Mouse (Mus musculus): ENCODE data around the gene Slc38a6.
A peak's percentile ranks its signal among the peaks of the same experiment; 100 is the strongest.

Slc38a6 gene

DNA sequence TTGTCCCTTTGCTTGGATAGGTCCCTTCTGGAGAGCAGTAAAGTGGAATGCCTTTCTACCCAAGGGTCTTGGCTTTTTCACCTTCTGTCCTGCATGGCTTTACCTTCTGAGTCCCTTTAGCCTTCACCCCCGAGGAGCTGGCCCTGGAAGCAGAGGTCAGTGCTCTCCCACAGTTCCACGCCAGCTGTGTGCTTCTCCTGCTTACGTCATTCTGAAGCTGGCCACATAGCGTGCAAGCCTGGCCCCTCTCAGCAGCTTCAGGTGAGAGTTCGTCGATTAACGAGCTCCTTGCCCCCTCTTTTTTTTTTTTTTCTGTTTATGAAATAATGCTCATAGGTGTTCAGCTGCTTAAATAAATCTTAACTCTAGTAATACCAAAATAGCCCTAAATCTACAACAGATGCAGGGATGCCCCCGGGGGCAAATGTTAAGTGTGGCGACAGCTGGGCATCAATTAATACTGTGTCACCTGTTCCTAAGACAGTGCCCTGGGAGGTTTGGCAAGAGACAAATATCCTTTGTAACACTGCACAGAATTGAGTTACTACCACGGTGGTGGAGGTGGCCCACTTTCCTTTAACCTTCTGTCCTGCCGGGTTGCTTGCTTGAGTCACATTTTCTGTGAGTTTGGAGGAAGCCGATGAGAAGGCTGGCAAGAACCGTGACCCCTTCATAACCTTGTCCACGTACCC is 68.7 kb downstream of the Slc38a6 start:
- no peak for DNase-seq (ENCODE audit: low spot score in 2 of 2)

DNA sequence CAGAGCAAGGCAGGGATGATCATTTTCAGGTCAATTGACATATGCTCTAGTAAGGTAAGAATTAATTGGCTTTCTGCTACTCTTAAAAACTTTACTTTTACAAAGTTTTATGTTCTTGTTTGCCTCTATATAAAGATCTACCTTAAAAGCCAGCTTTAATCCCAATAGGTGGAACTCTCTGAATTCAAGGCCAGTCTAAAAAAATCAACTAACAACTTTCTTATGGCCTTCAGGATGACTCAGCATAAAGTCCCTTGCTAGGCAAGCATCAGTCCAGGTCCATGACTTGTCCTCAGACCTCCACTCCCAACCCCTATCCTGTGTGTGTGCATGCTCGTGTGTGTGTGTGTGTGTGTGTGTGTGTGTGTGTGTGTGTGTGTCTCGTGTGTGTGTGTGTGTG is 70.1 kb downstream of the Slc38a6 start:
- no peak for DNase-seq (ENCODE audit: low spot score in 2 of 2)

DNA sequence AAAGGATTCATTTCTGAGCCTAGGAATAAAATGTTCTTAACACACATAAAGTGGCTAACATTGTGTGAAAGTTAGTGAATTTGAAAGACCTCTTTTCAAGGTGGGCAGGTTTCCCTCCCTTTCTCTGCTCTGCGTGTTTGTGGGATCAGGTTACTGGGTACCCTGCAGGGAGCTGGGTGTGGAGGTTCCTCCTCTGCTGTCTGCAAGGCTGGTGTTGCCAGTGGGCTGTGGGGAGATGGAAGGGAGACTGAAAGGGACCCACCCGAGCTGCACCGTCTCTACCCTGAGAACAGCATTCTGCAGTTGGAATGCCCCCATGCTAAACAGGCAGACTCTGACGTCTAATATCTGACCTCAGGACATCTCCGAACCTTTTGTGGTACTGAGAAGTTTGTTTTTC is 70.7 kb downstream of the Slc38a6 start:
- DNase-seq (ENCODE audit: low spot score in 2 of 2): no peak

DNA sequence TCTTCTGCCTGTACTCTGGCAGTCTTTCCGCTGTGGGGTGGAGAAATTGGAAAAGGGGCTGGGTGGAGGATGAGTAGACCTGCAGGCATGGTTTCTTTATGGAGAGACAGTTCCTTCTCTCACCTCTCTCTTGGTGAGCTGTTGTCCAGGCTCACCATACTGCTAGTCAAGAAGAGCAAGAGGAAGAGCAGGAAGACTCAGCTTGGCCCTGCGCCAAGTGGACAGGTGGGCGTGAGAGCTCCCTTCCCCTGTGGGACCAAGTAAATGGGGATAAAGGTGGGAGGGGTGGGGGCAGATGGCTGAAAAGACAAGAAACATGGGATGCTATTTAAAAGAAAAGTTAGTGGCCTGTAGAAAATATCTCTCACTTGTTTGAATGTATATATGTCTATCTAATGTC is 71.2 kb downstream of the Slc38a6 start:
- DNase-seq (ENCODE audit: low spot score in 2 of 2): no peak

DNA sequence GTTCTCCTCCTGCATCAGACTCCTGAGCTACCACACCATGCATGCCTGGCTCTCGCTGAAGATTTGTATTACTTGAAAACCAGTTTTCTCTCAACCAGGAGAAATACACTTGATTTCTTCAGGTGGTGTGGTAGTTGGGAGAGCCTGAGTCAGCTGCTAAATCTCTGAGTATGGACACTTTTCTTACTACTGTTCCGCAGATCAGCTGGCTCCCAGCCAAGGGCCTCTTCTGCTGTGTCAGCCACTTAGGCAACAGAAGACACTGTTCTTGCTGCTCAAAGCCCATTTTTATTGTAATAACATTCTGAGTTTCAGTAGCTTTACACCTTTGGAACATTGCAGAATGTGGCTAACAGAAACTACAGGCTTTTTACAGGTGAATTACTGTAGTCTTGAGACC is 72.1 kb downstream of the Slc38a6 start:
- DNase-seq (ENCODE audit: low spot score in 2 of 2): no peak

DNA sequence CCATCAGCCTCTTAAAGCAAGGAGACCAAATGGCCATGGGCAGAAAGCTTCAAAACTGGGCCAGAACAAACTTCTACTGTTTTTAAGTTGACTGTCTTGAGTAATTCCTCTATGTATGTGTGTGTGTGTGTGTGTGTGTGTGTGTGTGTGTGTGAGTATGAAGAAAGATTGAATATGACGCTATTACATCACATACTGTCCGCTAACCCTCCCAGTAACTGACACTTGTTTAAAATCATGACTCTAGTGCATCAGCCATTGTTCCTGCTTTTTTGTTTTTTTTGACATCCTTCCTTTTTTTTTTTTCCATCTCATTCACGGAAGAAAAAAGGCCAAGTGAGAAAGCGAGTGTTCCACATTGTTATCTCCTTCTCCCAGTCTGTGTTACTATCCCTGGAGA is 72.9 kb downstream of the Slc38a6 start:
- DNase-seq (ENCODE audit: low spot score in 2 of 2): no peak

DNA sequence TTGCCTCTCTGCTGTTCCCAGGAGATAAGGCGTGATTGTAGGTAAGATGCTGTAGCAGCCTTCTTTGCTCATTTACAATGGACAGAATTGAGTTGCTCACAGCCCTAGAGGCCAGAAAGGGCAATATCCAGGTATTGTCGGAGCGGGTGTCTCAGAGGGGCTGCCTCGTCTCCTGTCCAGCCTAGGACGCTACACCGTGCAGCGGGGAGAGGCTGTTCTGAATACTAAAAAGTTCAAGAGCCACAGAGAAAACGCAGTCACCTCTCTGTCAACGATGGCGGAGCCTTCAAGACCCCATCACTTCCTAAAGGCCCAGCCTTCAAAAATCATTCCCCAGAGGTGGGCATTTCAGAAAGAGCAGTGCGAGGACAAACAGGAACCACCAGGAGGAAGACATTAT is 74.6 kb downstream of the Slc38a6 start:
- DNase-seq (ENCODE audit: low spot score in 2 of 2): no peak

DNA sequence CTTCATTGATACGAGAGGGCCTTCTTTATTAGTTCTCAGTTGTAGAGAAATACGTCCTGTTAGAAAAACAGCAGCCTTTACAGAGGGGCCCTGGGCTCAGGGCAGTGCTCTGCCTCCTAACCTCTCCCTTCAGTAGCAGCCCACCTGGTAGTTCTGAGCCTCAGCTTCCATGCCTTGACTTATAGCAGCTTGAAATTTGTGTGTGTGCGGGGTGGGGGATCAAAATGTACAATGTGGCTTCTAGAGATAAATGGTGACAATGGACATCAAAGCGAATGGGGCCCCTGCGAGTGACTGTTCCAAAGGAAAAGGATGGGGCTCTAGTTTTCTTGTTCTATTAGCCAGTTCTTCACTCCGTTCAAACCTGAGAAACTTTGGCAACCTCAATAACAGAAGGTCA is 76.8 kb downstream of the Slc38a6 start:
- DNase-seq (ENCODE audit: low spot score in 2 of 2): no peak

DNA sequence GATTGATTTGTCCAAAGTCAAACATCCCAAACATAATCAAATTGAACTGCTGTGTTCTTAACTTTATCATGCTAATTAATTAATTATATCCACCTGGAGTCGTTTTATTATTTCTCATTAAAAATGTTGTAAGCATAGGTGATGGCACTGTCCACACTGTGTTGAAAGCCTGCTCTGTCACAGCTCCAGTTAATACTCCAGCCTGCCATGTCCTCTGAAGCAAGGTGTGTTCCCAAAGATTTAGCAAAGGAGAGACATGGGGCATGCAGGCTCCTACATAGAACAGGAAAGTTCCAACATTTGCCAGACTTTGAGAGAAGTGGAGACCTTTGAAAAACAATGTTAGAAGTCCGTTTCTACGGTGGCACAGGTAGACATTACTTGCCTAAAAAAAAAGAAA is 77.4 kb downstream of the Slc38a6 start:
- no peak for DNase-seq (ENCODE audit: low spot score in 2 of 2)

DNA sequence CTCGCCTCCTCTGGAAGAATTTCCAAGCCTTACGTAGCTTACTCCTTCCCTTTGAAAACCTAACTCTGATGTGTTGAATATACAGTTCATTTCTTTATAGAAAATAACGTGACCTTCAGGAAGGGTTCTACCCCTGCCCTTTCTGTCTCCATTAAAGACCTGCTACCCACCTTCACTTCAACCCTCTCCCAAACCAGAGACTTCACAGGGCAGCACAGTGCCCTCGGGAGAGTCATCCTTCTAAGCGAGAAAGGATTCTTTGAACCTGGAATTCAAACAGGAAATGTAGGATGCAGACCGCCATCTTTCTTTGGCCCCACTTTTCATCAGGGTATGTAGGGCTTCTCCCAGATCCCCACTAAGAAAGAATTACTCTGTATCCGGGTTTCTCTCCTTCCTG is 80.0 kb downstream of the Slc38a6 start:
- DNase-seq (ENCODE audit: low spot score in 2 of 2): no peak

DNA sequence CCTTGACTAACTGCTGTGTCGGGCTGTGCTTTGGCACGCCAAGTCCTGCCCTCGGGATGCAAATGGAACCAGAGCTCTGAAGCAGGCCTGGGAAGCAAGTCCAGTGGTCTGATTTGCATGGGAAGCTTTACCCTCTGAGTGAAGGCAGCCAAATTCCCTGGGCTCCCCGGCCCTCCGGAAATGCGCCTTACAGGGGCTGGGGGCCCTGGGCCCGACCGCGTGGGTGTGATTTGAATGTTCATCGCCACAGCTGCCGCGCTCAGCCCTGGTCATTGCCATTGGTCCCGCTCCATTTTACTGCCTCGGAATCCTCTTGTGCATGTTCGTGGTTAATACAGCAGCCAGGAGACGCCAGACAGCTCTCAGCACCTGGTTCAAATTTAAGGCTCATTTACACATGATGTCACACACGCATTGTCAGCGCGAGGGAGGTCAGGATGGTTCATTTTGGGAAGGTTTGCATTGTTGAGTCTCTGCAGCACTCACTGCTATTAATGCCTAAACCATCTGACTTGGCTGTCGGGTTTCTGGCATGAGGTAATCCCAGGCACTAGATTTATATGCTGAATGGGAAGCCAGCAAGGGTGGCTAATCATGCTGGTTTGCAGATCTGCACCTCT is 81.0 kb downstream of the Slc38a6 start:
- no peak for DNase-seq (ENCODE audit: low spot score in 2 of 2)

DNA sequence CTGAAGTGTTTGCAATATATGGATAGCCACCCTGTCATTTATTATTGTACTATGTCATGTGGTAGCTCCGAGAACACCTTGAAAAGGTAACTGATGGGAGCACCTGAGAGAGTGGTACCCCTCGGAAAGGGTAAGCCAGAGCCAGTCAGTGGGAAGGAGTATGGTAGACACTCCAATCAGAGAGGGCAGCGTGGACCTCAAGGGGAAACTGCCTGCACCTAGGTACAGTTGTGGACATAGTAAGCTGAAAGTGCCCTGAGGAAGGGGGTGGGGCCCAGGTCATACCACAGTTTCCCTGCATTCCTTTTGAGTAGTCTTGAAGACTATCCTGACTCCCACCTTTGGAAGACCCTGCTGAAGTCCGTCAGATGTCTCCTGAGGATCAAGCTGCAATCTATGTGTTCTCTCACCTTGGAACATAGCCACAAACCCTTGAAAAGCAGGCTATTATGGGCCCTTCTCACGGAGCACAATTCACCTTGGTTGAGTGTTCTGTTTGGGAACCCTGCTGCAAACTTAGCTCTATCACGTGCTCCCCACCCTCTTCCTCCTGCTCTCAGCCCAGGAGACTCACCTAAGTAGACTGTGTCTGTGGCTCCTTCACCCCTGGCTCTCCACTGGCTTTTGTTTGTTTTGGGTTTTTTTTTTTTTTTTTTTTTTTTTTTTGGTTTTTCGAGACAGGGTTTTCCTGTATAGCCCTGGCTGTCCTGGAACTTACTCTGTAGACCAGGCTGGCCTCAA is 82.5 kb downstream of the Slc38a6 start:
- no peak for DNase-seq (ENCODE audit: low spot score in 2 of 2)

DNA sequence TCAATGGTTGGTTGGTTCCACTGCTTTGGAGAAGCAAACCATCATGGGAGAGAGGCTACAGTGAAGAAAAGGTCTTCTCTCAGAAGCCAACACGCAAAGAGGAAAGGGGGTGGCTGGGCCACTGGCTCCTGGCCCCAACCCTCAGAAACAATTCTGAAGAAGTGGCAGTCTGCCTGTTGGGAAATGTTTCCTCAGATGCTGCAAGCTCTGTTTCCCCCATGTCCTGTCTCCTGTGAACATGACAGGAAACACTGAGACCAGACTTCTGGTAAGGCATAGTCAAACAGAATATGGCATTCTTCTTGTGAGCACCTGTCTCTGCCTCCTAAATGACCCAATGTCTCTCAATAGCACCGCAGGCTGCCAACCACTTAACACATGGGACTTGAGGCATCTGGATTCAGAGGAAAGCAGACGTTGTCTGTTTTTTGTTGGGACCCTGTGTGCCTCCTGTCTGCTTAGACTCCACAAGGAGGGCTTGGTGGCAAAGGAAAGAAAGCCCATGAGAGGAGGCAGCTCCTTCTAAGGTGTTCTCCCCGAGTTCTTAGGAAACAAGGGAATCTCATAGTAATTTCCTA is 83.9 kb downstream of the Slc38a6 start:
- DNase-seq (ENCODE audit: low spot score in 2 of 2): no peak

DNA sequence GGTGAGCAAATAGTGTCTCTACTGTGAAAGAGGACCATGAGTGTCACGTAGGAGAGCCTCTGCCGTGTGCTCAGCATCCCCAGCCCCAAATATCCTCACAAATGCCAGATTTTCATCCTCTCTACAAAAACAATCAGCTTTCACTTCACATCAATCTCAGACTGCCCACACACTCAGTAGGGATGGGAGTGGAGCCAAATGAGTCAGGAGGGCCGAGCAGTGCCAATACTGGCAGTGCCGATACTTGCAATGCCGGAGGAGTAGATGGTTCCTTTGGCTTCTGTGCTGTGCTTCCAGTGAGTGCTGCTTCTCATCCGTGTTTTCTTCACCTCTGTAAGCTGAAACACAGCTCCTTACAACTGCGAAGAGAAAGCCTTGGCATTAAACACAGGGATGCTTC is 84.6 kb downstream of the Slc38a6 start:
- DNase-seq (ENCODE audit: low spot score in 2 of 2): no peak

DNA sequence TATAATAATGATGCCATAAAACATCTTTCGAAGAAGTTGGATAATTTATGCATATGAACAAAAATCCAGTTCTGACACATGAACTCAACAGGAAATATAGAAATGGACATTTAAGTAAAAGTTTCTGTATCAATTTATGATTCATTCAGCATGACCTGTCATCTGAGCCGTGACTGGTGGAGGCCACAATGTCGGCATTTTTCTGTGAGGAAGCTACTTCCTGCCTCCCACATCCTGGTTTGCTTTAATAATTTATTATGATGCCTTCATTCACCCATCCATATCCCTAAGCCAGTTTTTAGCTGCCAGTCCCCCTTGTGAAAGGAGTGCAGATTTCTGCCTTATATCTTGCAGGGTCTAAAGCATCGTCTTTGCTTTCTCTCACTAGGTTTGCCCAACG is 91.4 kb downstream of the Slc38a6 start:
- DNase-seq (ENCODE audit: low spot score in 2 of 2): no peak

DNA sequence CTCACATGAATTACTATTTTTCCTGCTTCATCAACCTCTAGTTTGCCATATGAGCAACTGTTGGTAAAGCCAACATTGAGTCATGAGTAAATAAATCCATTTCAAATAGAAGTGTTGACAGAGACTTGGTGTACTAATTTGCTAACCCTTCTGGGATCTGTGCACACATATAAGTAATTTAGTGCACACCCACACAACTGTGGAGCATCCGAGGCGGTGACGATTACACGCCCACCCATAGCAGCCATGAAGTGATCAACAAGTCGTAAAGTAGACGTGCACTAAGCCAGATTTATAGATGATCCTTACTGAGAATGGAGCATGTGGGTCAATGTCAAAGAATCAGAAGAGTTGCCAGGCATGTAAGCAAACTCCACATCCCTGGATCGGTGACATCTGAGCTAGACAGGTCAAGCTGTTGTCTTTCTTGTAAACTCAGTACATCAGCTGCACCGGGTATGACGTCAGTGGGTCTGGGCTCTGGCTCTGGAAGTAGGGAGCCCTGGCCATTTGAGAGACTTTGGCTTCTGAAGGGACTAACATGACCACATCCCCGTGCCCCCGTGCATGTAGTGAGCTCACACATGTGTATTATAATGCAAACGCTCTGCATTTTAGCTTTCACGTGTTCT is 92.3 kb downstream of the Slc38a6 start:
- peak in 1 of 2 experiments; percentile 18 for DNase-seq (ENCODE audit: low spot score in 2 of 2)

DNA sequence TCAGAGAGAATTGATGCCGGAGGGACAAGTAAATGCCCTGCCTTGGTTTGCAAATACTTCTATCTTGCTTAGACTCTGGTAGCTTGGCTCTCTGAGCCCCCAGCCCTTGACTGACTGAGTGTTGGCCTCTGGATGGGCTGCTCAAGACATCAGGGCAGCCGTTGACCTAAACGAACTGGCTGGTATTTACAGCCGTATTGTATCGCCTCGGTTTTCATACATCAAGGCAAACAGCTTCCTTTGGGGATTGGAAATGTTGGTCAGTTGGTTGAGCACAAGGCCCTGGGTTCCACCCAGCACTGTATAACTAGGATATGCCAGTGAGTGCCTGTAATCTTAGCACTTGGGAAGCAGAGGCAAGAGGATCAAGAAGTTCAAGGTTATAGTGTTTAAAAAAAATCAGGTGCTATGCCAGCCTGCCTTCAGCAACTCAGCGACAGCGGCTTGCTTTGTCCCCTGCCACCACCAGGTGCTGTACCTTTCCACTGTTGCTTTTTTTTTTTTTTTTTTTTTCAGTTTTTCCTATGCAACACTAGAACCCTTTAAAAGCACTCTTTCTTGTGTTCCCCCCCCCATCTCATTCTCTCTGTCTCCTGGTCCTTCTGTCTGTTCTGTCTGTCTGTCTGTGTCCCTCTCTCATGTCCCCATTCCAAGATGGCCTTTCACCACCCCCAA is 94.2 kb downstream of the Slc38a6 start:
- DNase-seq (ENCODE audit: low spot score in 2 of 2): no peak

DNA sequence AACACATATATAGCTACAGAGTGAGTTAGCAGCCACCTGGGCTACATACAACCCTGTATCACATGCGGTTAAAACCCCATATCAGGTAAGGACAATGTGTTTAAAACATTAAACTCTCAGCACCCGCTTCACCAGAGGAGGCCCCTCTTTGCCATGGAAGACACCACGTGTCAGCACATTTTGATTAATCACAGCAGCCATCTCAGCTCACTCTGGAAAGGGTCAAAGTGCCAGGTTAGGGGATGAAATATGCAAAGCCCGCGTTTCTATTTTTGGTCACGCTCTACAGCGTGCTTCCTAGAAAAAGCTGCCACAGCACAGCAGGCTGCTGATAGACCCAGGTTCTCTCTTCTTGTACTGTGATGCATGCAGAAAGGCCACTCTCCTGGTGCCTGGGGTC is 94.9 kb downstream of the Slc38a6 start:
- DNase-seq (ENCODE audit: low spot score in 2 of 2): no peak

DNA sequence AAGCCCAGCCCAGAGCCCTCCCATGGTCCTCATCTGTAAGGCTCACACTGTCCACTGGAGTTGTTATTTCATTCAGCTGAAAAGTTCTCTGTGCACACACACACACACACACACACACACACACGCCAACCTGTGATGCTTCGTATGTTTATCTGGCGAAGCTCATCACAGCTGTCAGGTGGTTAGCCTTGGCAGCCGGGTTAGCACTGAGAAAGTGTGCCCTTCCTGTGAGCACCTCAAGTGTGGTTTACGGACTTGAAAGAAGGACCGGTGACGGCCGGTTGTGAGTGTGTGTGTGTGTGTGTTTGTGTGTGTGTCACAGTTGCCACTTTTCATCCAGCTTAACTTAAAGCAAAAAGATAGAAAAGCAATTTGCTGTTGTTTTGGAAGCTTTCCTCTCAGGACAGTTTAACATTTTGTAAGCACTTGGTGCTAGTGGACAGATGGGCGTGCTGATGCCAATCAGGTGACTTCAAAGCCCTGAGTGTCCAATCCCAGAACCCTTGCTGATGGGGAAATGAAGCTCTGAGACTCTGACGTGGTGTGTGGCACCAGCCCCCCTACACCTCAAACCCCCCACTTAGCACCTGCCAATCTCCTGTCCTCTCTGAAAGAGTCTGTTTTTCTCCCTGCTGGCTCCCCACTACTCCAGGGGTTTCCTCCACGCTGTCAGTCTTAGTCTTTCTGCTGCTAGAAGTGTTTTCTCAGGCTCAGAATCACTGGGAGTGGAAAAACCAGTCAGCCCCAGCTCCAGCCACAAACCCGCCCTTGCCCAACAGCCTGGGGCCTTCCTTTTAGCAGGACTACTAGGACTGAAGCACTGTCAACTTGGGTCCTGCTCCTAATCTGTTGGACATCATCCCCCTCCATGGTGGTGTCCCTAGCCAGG is 96.0 kb downstream of the Slc38a6 start:
- peak in 1 of 2 experiments; percentile 35 for DNase-seq (ENCODE audit: low spot score in 2 of 2)

DNA sequence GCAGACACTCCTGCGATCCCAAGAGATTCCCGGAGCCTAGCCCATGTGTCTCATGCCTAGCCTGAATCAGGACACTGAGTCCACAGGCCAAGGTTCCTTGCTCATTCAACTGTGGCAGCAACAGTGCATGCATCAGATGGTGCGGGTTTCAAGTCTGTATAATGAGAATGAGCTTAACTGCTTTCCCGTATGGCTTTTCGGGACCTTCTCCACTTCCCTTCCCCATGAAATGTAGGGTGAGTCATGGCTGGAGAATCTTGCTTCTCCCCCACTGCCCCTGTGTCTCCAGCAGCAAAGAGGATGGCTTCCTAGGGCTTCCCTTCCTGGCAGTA is 96.6 kb downstream of the Slc38a6 start:
- DNase-seq (ENCODE audit: low spot score in 2 of 2): peak in 1 of 2 experiments; percentile 29

DNA sequence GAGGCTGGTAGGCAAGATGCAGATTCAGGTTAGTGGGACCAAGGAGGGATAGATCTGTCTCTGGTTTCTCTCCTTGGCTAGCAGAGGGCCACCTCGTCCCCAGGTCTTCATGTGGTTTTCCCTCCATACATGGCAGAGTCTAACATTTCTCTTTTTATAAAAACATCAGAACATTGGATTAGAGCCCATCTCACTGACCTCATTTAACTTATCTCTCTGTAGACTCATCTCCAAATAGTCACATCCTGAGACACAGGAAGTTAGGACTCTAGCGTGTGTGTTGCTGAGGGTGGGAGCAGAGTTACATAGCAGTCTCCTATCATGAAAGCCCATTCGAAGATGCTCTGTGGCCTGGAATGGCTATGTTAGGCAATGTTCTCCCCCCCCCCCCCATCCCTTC is 97.3 kb downstream of the Slc38a6 start:
- no peak for DNase-seq (ENCODE audit: low spot score in 2 of 2)

Measured in urinary bladder, adult 18-20 months (tissue).